21 mouse cellular contexts compared by ENCODE assay signal in genomic region chr13:60864281-60864680, GRCm38 (mm10). TPM values are rescaled to one million over a fixed set of nuclear protein-coding genes. Genes with fewer than 3 reads are reported as not detected.
"Had no signal": no experiment of that assay in that cellular context is flagged by ENCODE, and none has a peak within 500 bp of the region (broad histone marks: within the 10 kb centered on the region; RNA-seq: fewer than 3 reads in every experiment).

TSS of gene 4930486L24Rik (minus strand) at chr13:60864475.

- H3K9ac ChIP-seq: liver, postnatal 0 days; lung, embryonic 15.5 days; midbrain, embryonic 13.5 days; midbrain, embryonic 15.5 days; neural tube, embryonic 12.5 days; stomach, embryonic 15.5 days had no signal

- H3K4me3 ChIP-seq: lung, embryonic 15.5 days; megakaryocyte, embryonic 14.5 days; midbrain, embryonic 13.5 days; midbrain, embryonic 15.5 days; neural tube, embryonic 12.5 days; stomach, embryonic 15.5 days had no signal

- ATAC-seq: liver, postnatal 0 days; lung, postnatal 0 days; midbrain, embryonic 13.5 days; midbrain, embryonic 15.5 days had no signal

- H3K9me3 ChIP-seq: lung, embryonic 15.5 days; megakaryocyte, embryonic 14.5 days; midbrain, embryonic 13.5 days; midbrain, embryonic 15.5 days; stomach, embryonic 15.5 days had no signal

- H3K27me3 ChIP-seq: lung, embryonic 15.5 days; megakaryocyte, embryonic 14.5 days; midbrain, embryonic 13.5 days; midbrain, embryonic 15.5 days; neural tube, embryonic 12.5 days; stomach, embryonic 15.5 days had no signal

- H3K27ac ChIP-seq: lung, embryonic 15.5 days; macrophage; midbrain, embryonic 13.5 days; midbrain, embryonic 15.5 days; neural tube, embryonic 12.5 days; stomach, embryonic 15.5 days; stomach, postnatal 0 days had no signal

- H3K4me1 ChIP-seq: lung, embryonic 15.5 days; midbrain, embryonic 13.5 days; midbrain, embryonic 15.5 days; neural tube, embryonic 12.5 days; stomach, embryonic 15.5 days had no signal

- H3K4me2 ChIP-seq: lung, embryonic 15.5 days; midbrain, embryonic 11.5 days; midbrain, embryonic 13.5 days; midbrain, embryonic 15.5 days; neural tube, embryonic 12.5 days; stomach, embryonic 15.5 days had no signal

- DNase-seq: liver, postnatal 0 days; lung, adult 2 months; lung, postnatal 14 days; lung, postnatal 36 days; right cerebral cortex, postnatal 14 days; thymus, adult 2 months; thymus, postnatal 36 days had no signal

- H3K36me3 ChIP-seq: lung, embryonic 15.5 days; midbrain, embryonic 13.5 days; midbrain, embryonic 15.5 days; neural tube, embryonic 12.5 days; stomach, embryonic 15.5 days had no signal

RNA-seq across cellular contexts. Expression of gene 4930486L24Rik, which starts in this region (rescaled TPM):
- total RNA-seq: monocyte, adult 5-6 weeks; neutrophil, adult 5-6 weeks had no signal
- polyA plus RNA-seq: liver, postnatal 0 days; lung, adult 2 months; lung, embryonic 15.5 days; macrophage; midbrain, embryonic 11.5 days; midbrain, embryonic 13.5 days; midbrain, postnatal 0 days; neural tube, embryonic 12.5 days; neural tube, embryonic 14.5 days; stomach, embryonic 15.5 days; stomach, postnatal 0 days had no signal
